In the genomic region with DNA sequence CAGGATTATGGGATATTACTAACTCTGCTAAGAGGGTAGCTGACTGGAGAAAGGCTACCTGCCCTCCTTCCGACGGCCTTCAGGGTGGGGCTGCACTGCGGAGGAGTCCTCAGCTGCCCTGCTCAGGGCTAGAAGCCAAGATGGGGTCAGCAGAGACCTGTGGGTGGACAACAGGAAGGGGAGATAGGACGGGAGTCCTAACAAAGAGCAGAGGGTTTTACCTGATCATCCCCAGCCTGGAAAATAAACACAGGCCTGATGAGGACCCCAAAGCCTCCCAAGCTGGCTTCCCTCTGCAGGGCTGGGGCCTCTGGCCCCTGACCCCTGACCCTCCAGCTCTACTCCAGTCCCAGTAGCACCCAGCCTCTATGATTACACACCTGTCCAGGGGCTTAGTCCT, we compare ENCODE assay signal across 10 mouse cellular contexts. TPM values are rescaled to one million over a fixed set of nuclear protein-coding genes. Genes with fewer than 3 reads are reported as not detected.
A peak's percentile ranks its signal among the peaks of the same experiment; 100 is the strongest.
DNase-seq lines count a peak whose midpoint lies in the region; ATAC-seq and TF ChIP-seq lines count a peak whose summit lies in the region.
"Had no signal": no experiment of that assay in that cellular context is flagged by ENCODE, and none has a peak within 500 bp of the region (broad histone marks: within the 10 kb centered on the region; RNA-seq: fewer than 3 reads in every experiment).

No protein-coding gene starts in this region.

- H3K4me3 ChIP-seq in heart, embryonic 10.5 days: no peak overlapping the region
- peak overlapping the region; percentile 11 for H3K4me3 ChIP-seq in lung, embryonic 16.5 days (ENCODE audit: low read length)
- no peak overlapping the region for H3K4me3 ChIP-seq in lung, adult 2 months (replicated peaks; ENCODE audit: extremely low read depth, low read depth, low read length)
- 0 out of 2 replicates have a peak overlapping the region, but pooled peaks have one; percentile 15 for H3K4me3 ChIP-seq in intestine, embryonic 14.5 days (ENCODE audit: low read depth, low read length)
- no peak overlapping the region for H3K4me3 ChIP-seq in stomach, embryonic 14.5 days (ENCODE audit: low read depth, low read length)

- WGBS in heart, embryonic 10.5 days: 54% methylated on average over 4 of the region's 4 CpGs
- WGBS in lung, embryonic 16.5 days: 26% methylated on average over 4 of the region's 4 CpGs
- WGBS in lung, adult 2 months: 37% methylated on average over 4 of the region's 4 CpGs
- 35% methylated on average over 4 of the region's 4 CpGs for WGBS in intestine, embryonic 14.5 days
- 39% methylated on average over 4 of the region's 4 CpGs for WGBS in stomach, embryonic 14.5 days

- 0 out of 2 replicates have a peak, but pooled peaks cover 7% of the 10 kb centered on the region for H3K36me3 ChIP-seq in heart, embryonic 10.5 days
- no peaks in the 10 kb centered on the region for H3K36me3 ChIP-seq in lung, embryonic 16.5 days (ENCODE audit: control insufficient read depth, insufficient read depth, low read length)
- 0 out of 2 replicates have a peak, but pooled peaks cover 5% of the 10 kb centered on the region for H3K36me3 ChIP-seq in intestine, embryonic 14.5 days (ENCODE audit: control insufficient read depth, insufficient read depth, low read length)
- peaks cover 3% of the 10 kb centered on the region for H3K36me3 ChIP-seq in stomach, embryonic 14.5 days (ENCODE audit: control insufficient read depth, insufficient read depth, low read length)

- H3K27ac ChIP-seq in heart, embryonic 10.5 days: peak overlapping the region; percentile 84
- H3K27ac ChIP-seq in lung, embryonic 16.5 days (ENCODE audit: low read length): peak overlapping the region; percentile 97
- peak overlapping the region; percentile 94 for H3K27ac ChIP-seq in intestine, embryonic 14.5 days (ENCODE audit: low read depth)
- peak overlapping the region; percentile 95 for H3K27ac ChIP-seq in stomach, embryonic 14.5 days (ENCODE audit: low read length)

- peaks cover 70% of the 10 kb centered on the region for H3K4me1 ChIP-seq in heart, embryonic 10.5 days
- peaks cover 60% of the 10 kb centered on the region for H3K4me1 ChIP-seq in lung, embryonic 16.5 days (replicated peaks; ENCODE audit: control insufficient read depth, insufficient read depth, low read length)
- H3K4me1 ChIP-seq in lung, adult 2 months (ENCODE audit: control insufficient read depth, insufficient read depth, low read length): peaks cover 15% of the 10 kb centered on the region
- H3K4me1 ChIP-seq in intestine, embryonic 14.5 days (replicated peaks; ENCODE audit: control insufficient read depth, insufficient read depth, low read length): peaks cover 50% of the 10 kb centered on the region
- H3K4me1 ChIP-seq in stomach, embryonic 14.5 days (ENCODE audit: control insufficient read depth, insufficient read depth, low read length): peaks cover 44% of the 10 kb centered on the region

- TF ChIP-seq CTCF in lung, adult 2 months (IDR thresholded peaks at IDR 0.05; ENCODE audit: insufficient read depth, low read length): no peak

- no peaks in the 10 kb centered on the region for H3K9me3 ChIP-seq in heart, embryonic 10.5 days
- H3K9me3 ChIP-seq in lung, embryonic 16.5 days (ENCODE audit: control insufficient read depth, low read length): no peaks in the 10 kb centered on the region
- no peaks in the 10 kb centered on the region for H3K9me3 ChIP-seq in intestine, embryonic 14.5 days (ENCODE audit: control insufficient read depth, low read length)
- no peaks in the 10 kb centered on the region for H3K9me3 ChIP-seq in stomach, embryonic 14.5 days (ENCODE audit: control insufficient read depth, low read depth, low read length)

- ATAC-seq in lung, embryonic 16.5 days (ENCODE audit: low read depth): no peak
- ATAC-seq in intestine, embryonic 14.5 days (replicated peaks; ENCODE audit: low FRiP score, low TSS enrichment, low read depth): no peak
- no peak for ATAC-seq in stomach, embryonic 14.5 days (ENCODE audit: insufficient number of reproducible peaks, insufficient read depth, low FRiP score, low read depth)

- H3K9ac ChIP-seq in lung, embryonic 16.5 days (ENCODE audit: low read length): peak overlapping the region; percentile 56
- H3K9ac ChIP-seq in intestine, embryonic 14.5 days (ENCODE audit: low read length): 0 out of 2 replicates have a peak overlapping the region, but pooled peaks have one; percentile 29
- no peak overlapping the region; the same call in 1 of the 2 replicates for H3K9ac ChIP-seq in stomach, embryonic 14.5 days (replicated peaks; ENCODE audit: low read depth, low read length)

- DNase-seq in heart, embryonic 10.5 days (ENCODE audit: low spot score): no peak
- no peak for DNase-seq in heart, adult 9 months (ENCODE audit: low spot score in 2 of 2)
- no peak for DNase-seq in lung, adult 2 months
- no peak for DNase-seq in intestine, embryonic 14.5 days (ENCODE audit: low spot score)
- DNase-seq in layer of hippocampus, postnatal 36 days: no peak
- no peak for DNase-seq in adrenal gland, postnatal 14 days

- H3K4me2 ChIP-seq in lung, embryonic 16.5 days (ENCODE audit: low read depth, low read length): peak overlapping the region; percentile 48
- H3K4me2 ChIP-seq in intestine, embryonic 14.5 days (ENCODE audit: low read length): peak overlapping the region; percentile 49
- peak overlapping the region; percentile 37 for H3K4me2 ChIP-seq in stomach, embryonic 14.5 days (replicated peaks; ENCODE audit: low read depth, low read length)
- H3K4me2 ChIP-seq: midbrain, embryonic 11.5 days had no signal

- no peak for TF ChIP-seq POLR2A in lung, adult 2 months (IDR thresholded peaks at IDR 0.05; ENCODE audit: borderline replicate concordance, extremely low read depth, low read depth, low read length)

- peaks cover 54% of the 10 kb centered on the region for H3K27me3 ChIP-seq in heart, embryonic 10.5 days (ENCODE audit: insufficient read depth, poor library complexity, severe bottlenecking)
- H3K27me3 ChIP-seq in lung, embryonic 16.5 days (ENCODE audit: control insufficient read depth, insufficient read depth, low read depth, low read length): no peaks in the 10 kb centered on the region
- H3K27me3 ChIP-seq in intestine, embryonic 14.5 days (replicated peaks; ENCODE audit: control insufficient read depth, insufficient read depth, low read length): no peaks in the 10 kb centered on the region
- no peaks in the 10 kb centered on the region for H3K27me3 ChIP-seq in stomach, embryonic 14.5 days (ENCODE audit: control insufficient read depth, insufficient read depth, low read length)

RNA-seq across cellular contexts. Expression of a gene that starts 14.8 kb away (rescaled TPM):
- polyA plus RNA-seq in heart, embryonic 10.5 days (2016; fragmentation: Nextera tagmentation; extraction: Ambion mirVana): 0.30 and 0.63 TPM in 2 replicates
- polyA plus RNA-seq in lung, embryonic 16.5 days (2015; fragmentation: Nextera tagmentation; extraction: Ambion mirVana): 3.9 and 5.9 TPM in 2 replicates
- 9.5 and 15.4 TPM in 2 replicates for polyA plus RNA-seq in lung, adult 2 months (2012; rRNA removed)
- polyA plus RNA-seq in intestine, embryonic 14.5 days (2014; fragmentation: Nextera tagmentation; extraction: Ambion mirVana): 0.39 and 0.73 TPM in 2 replicates
- 0.69 and 1.2 TPM in 2 replicates for polyA plus RNA-seq in stomach, embryonic 14.5 days (2014; fragmentation: Nextera tagmentation; extraction: Ambion mirVana)
- 1 to 10 TPM in 1 of 2 experiments, under 1 TPM in 1; 0.40 to 1.6 TPM for total RNA-seq in layer of hippocampus, postnatal 36 days (2021)
- total RNA-seq in adrenal gland, postnatal 14 days (2021): 0.56 and 0.60 TPM in 2 replicates

RNA-seq across cellular contexts. Expression of a gene that starts 31.8 kb away (rescaled TPM):
- polyA plus RNA-seq in heart, embryonic 10.5 days (2016; fragmentation: Nextera tagmentation; extraction: Ambion mirVana): 0.05 and 0.68 TPM in 2 replicates
- 1.5 and 1.6 TPM in 2 replicates for polyA plus RNA-seq in lung, embryonic 16.5 days (2015; fragmentation: Nextera tagmentation; extraction: Ambion mirVana)
- 0.56 and 0.87 TPM in 2 replicates for polyA plus RNA-seq in lung, adult 2 months (2012; rRNA removed)
- polyA plus RNA-seq in intestine, embryonic 14.5 days (2014; fragmentation: Nextera tagmentation; extraction: Ambion mirVana): 1.0 and 1.3 TPM in 2 replicates
- polyA plus RNA-seq in stomach, embryonic 14.5 days (2014; fragmentation: Nextera tagmentation; extraction: Ambion mirVana): 0.88 and 0.97 TPM in 2 replicates
- under 1 TPM in 1 of 2 experiments, not detected in 1; 0.12 TPM for total RNA-seq in layer of hippocampus, postnatal 36 days (2021)
- total RNA-seq in adrenal gland, postnatal 14 days (2021): 4.3 and 14.4 TPM in 2 replicates
- total RNA-seq: gastrocnemius, postnatal 14 days had no signal

RNA-seq across cellular contexts. Expression of a gene that starts 33.5 kb away (rescaled TPM):
- polyA plus RNA-seq in heart, embryonic 10.5 days (2016; fragmentation: Nextera tagmentation; extraction: Ambion mirVana): 0.07 TPM in 1 of 2 replicates, not detected in the other
- polyA plus RNA-seq in lung, embryonic 16.5 days (2015; fragmentation: Nextera tagmentation; extraction: Ambion mirVana): 0.04 and 0.23 TPM in 2 replicates
- polyA plus RNA-seq in lung, adult 2 months (2012; rRNA removed): 0.19 and 0.66 TPM in 2 replicates
- 0.32 and 0.72 TPM in 2 replicates for polyA plus RNA-seq in intestine, embryonic 14.5 days (2014; fragmentation: Nextera tagmentation; extraction: Ambion mirVana)
- 0.20 and 0.55 TPM in 2 replicates for polyA plus RNA-seq in stomach, embryonic 14.5 days (2014; fragmentation: Nextera tagmentation; extraction: Ambion mirVana)
- total RNA-seq in layer of hippocampus, postnatal 36 days (2021): under 1 TPM; 0.15 TPM
- 0.70 and 2.2 TPM in 2 replicates for total RNA-seq in adrenal gland, postnatal 14 days (2021)

Comparison
In these comparisons a context has a peak if more than half of its experiments do, and no peak if none do; other contexts are left out.
1. H3K4me3 ChIP-seq: peak in lung, embryonic 16.5 days (single experiment) and intestine, embryonic 14.5 days (single experiment); none in heart, embryonic 10.5 days (single experiment), lung, adult 2 months (single experiment) and stomach, embryonic 14.5 days (single experiment).
2. Peak in every context shown above with its lines, with median percentiles within 50 percentile points of each other: H3K27ac ChIP-seq and H3K4me2 ChIP-seq.